Mouse (Mus musculus) hindbrain, postnatal 0 days (tissue): ENCODE measurements around the gene Tmed10. TPM values are rescaled to one million over a fixed set of nuclear protein-coding genes. Genes with fewer than 3 reads are reported as not detected.

Experiments used
- ATAC-seq: fragments of 200-750 bp; cut with Nextera tagmentation; 2 replicates; pipeline ENCODE4 v1.8.0; 2017; ENCODE audit warnings: mild to moderate bottlenecking, moderate TSS enrichment, moderate library complexity
- DNase-seq: peaks from one replicate; pipeline ENCODE4 v3.0.0-alpha.2; 2015; ENCODE audit warnings: low spot score
- H3K27ac ChIP-seq: fragments of 300-500 bp; sonication (generic); 2 replicates; pipeline ENCODE4 v1.5.1; 2014; ENCODE audit warnings: mild to moderate bottlenecking
- H3K27me3 ChIP-seq: fragments of 300-500 bp; sonication (generic); 2 replicates; pipeline ENCODE4 v1.6.1; 2014; ENCODE audit warnings: low read length, mixed read lengths; ENCODE audit not compliant: insufficient read depth
- H3K36me3 ChIP-seq: fragments of 300-500 bp; sonication (generic); 2 replicates; pipeline ENCODE4 v1.6.1; 2014; ENCODE audit warnings: low read length, mixed read lengths; ENCODE audit not compliant: insufficient read depth
- H3K4me1 ChIP-seq: fragments of 300-500 bp; sonication (generic); 2 replicates; pipeline ENCODE4 v1.6.1; 2014; ENCODE audit warnings: antibody characterized with exemption, low read length, mixed read lengths; ENCODE audit not compliant: insufficient read depth
- H3K4me2 ChIP-seq: fragments of 300-500 bp; sonication (generic); 2 replicates; pipeline ENCODE4 v1.6.1; 2014; ENCODE audit warnings: low read depth, mild to moderate bottlenecking, low read length, moderate library complexity, mixed read lengths
- H3K4me3 ChIP-seq: fragments of 300-500 bp; sonication (generic); 2 replicates; pipeline ENCODE4 v1.5.1; 2014; ENCODE audit warnings: low read length
- H3K9ac ChIP-seq: fragments of 300-500 bp; sonication (generic); replicated peaks from 2 replicates; pipeline ENCODE4 v1.6.1; 2014; ENCODE audit warnings: mild to moderate bottlenecking, low read length, moderate library complexity, mixed read lengths
- H3K9me3 ChIP-seq: fragments of 300-500 bp; sonication (generic); 2 replicates; pipeline ENCODE4 v1.6.1; 2016; ENCODE audit warnings: low read length, mixed read lengths
- CTCF ChIP-seq: IDR thresholded peaks from 2 replicates; pipeline ENCODE4 v1.5.1; 2016; ENCODE audit warnings: antibody characterized with exemption, control low read depth, low read depth
- WGBS: fragments of 180-500 bp; shearing (Covaris S2); extraction: QIAGEN DNeasy Blood & Tissue Kit; methylation state at CpG from one replicate; pipeline ENCODE4 v1.1.7; 2014; 5-methylcytosine and 5-hydroxymethylcytosine counted together
- polyA plus RNA-seq: library from polyadenylated mRNA; unstranded; fragments of >200 nt; fragmentation: Nextera tagmentation; extraction: Ambion mirVana; gene quantifications from 2 replicates; pipeline ENCODE4 v1.2.1, GENCODE M21; 2015
- total RNA-seq: library from RNA; depleted of rRNA; stranded (reverse); fragments of >200 nt; gene quantifications from 2 replicates; pipeline ENCODE4 v1.2.3, GENCODE M21; 2014

The Tmed10 gene
- total and polyA plus RNA-seq, 2 experiments from 2014 or later = 55.0 to 222 TPM

GRCm38 (mm10) chr12:85389204-85390185 lies 14.8 kb upstream of the Tmed10 start:
- Histone ChIP-seq H3K9ac (no peak overlapping the region), H3K36me3 (no peaks in the 10 kb centered on the region), H3K4me3 (no peak overlapping the region), H3K27me3 (no peaks in the 10 kb centered on the region), H3K27ac (no peak overlapping the region), H3K4me2 (no peak overlapping the region), H3K4me1 (no peaks in the 10 kb centered on the region), H3K9me3 (no peaks in the 10 kb centered on the region)
- ATAC-seq (no peak), DNase-seq (no peak)
- WGBS = 82% methylated on average over 15 of the region's 15 CpGs
- TF ChIP-seq CTCF = no peak

- H3K36me3 ChIP-seq = no peaks in the 10 kb centered on the region
- ATAC-seq (no peak), DNase-seq (no peak)
- 59% methylated on average over 5 of the region's 5 CpGs for WGBS
- H3K27me3 ChIP-seq = no peaks in the 10 kb centered on the region
- no peaks in the 10 kb centered on the region for H3K9me3 ChIP-seq
- H3K27ac ChIP-seq = no peak overlapping the region
- no peak overlapping the region for H3K9ac ChIP-seq
- H3K4me3 ChIP-seq = no peak overlapping the region
- no peak overlapping the region for H3K4me2 ChIP-seq
- TF ChIP-seq CTCF = no peak
- no peaks in the 10 kb centered on the region for H3K4me1 ChIP-seq
Observed at GRCm38 (mm10) chr12:85385995-85386375, 11.3 kb upstream of the Tmed10 start.

- Histone ChIP-seq H3K27me3 (no peaks in the 10 kb centered on the region), H3K4me2 (no peak overlapping the region), H3K27ac (no peak overlapping the region), H3K9me3 (no peaks in the 10 kb centered on the region), H3K36me3 (no peaks in the 10 kb centered on the region), H3K4me3 (no peak overlapping the region), H3K9ac (no peak overlapping the region), H3K4me1 (no peaks in the 10 kb centered on the region)
- DNase-seq (no peak), ATAC-seq (no peak)
- WGBS = 72% methylated on average over 10 of the region's 10 CpGs
- no peak for TF ChIP-seq CTCF
Observed at GRCm38 (mm10) chr12:85385329-85385994, 10.8 kb upstream of the Tmed10 start.

- ATAC-seq = no peak
- Histone ChIP-seq H3K36me3 (no peaks in the 10 kb centered on the region), H3K9ac (no peak overlapping the region), H3K9me3 (no peaks in the 10 kb centered on the region), H3K4me2 (no peak overlapping the region), H3K4me3 (no peak overlapping the region), H3K27me3 (no peaks in the 10 kb centered on the region), H3K4me1 (no peaks in the 10 kb centered on the region), H3K27ac (no peak overlapping the region)
- TF ChIP-seq CTCF = no peak
- WGBS = 81% methylated on average over 14 of the region's 14 CpGs
- DNase-seq = no peak
Observed at GRCm38 (mm10) chr12:85382761-85383680, 8.4 kb upstream of the Tmed10 start.

GRCm38 (mm10) chr12:85381570-85381969 lies 6.9 kb upstream of the Tmed10 start:
- Histone ChIP-seq H3K9ac (no peak overlapping the region), H3K36me3 (no peaks in the 10 kb centered on the region), H3K27me3 (no peaks in the 10 kb centered on the region), H3K4me1 (no peaks in the 10 kb centered on the region), H3K9me3 (no peaks in the 10 kb centered on the region), H3K27ac (no peak overlapping the region), H3K4me2 (no peak overlapping the region), H3K4me3 (no peak overlapping the region)
- DNase-seq = no peak
- no peak for ATAC-seq
- WGBS = 89% methylated on average over 6 of the region's 6 CpGs
- no peak for TF ChIP-seq CTCF

GRCm38 (mm10) chr12:85380942-85381341 lies 6.3 kb upstream of the Tmed10 start:
- Histone ChIP-seq H3K4me2 (no peak overlapping the region), H3K9ac (no peak overlapping the region), H3K27ac (no peak overlapping the region), H3K4me1 (no peaks in the 10 kb centered on the region), H3K9me3 (no peaks in the 10 kb centered on the region), H3K36me3 (no peaks in the 10 kb centered on the region), H3K27me3 (no peaks in the 10 kb centered on the region), H3K4me3 (no peak overlapping the region)
- TF ChIP-seq CTCF = peak; percentile 22; the same call in 1 of the 2 replicates
- ATAC-seq = no peak
- DNase-seq = no peak
- 70% methylated on average over 7 of the region's 7 CpGs for WGBS
